Mouse (Mus musculus) urinary bladder, postnatal 25 days (tissue): Measurements from ENCODE around the gene Samd10.

Experiments used
- DNase-seq: peaks from one replicate; pipeline ENCODE4 v3.0.0; 2022; ENCODE audit warnings: low spot score

Samd10 gene

DNA sequence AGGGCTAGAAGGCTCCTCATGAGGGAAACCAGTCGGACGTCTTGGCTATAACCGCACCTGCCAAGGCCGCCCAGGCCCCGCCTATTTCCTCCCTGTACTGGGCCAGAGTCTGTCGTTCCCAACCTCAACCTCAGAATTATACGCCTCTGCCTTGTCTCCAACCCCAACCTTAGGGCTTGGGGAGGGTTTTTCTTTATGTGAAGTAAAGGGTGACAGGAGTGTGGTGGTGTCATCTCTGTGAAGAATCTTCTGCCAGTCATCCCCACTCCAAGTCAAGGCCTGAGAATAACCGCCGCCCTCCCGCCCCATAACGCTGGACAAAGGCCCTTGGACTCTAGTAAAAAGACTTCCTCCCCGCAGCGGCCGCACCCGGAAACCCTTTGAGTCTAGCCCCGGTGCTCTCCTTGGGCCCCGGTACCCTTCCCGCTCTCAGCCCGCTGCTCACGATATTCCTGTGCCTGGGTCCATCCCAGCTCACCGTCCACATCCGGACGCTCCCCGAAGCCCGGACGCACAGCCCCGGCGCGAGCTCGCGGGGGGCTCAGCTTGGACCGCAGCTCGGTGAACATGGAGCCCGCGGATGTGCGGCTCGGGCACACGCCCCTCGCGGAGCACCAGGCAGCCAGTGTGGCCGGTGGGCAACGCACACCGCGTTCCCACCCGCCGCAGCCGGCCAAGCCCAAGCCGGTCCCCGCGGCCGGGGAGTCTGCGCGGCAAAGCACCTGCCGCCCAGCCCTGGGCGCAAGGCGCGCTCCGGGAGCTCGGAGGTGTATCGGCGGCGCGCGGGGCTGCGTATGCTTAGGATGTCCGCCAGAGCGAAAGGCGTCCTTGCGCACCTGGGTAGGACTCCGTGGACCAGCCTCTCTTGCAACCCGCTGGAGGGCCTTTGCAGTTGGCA is at the start of gene Samd10:
Gene Samd10, minus strand, starts transcription at position 759 of the 898 bp plus-strand sequence.
- DNase-seq: peak; percentile 58

DNA sequence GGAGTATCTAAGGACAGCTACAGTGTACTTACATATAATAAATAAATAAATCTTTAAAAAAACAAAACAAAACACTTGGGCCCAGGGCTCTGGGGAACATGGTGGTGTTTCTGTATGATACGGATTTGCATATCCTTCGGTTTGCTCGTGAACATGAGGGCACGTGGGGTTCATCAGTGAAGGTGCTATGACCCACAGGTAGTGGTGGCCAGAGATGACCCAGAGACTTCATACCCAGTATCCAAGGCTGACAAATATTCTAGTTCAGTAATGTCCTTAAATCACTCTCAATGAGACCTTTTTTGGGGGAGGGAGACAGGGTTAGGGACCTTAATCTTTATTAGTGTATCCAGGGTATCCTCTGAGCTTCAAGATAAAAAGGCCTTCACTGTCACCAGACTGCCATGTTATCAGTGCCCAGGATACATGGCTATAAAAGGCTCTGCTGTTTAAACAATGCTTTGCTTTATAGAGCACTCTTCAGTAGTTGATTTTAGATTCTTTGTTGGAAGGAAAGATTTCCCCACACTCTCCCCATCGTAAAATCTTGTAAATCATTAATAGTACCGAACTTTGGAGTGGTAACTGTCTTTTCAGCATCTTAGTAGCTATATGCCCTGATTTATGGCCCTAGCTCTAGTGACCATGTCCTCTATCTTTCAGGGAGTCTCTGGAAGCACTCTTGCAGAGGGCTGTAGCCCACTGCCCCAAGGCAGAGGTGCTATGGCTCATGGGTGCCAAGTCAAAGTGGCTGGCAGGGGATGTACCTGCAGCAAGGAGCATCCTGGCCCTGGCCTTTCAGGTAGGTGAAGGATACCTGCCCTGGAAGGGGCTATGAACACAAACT is 47.8 kb upstream of the Samd10 start:
- no peak for DNase-seq

DNA sequence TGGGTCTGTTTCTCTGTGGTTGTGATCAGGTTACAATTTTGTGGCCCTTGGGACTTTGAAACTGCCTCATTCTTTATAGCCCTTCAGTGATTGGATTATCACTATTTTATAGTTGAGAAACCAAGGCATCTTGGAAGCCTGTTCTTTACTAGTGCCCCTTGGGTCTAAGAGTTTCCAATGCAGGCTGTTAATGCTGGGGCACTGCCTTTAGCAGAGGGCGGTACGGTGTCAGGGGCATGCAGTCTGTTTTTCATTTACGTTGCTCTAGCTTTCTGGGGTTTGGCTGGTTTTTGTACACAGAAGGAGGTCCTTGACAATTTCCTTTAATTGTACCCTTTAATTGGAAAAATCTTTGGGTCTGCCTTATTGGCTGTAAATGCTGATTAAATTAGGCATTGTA is 46.7 kb upstream of the Samd10 start:
- DNase-seq: no peak

DNA sequence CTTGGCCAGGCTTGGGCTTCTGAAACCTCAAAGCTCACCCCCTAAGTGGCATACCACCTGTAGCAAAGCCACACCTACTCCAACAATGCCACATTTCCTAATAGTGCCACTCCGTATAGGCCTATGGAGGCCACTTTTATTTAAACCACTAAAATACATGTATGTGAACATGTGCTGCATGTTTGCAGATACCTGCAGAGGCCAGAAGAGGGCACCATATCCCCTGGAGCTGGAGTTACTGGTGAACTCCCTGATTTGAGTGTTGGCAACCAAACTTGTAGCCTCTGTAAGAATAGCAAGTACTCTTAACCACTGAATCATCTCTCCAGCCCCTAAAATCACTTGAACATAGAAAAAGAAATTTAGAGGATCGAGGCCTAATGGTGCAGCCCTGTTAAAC is 45.3 kb upstream of the Samd10 start:
- no peak for DNase-seq

DNA sequence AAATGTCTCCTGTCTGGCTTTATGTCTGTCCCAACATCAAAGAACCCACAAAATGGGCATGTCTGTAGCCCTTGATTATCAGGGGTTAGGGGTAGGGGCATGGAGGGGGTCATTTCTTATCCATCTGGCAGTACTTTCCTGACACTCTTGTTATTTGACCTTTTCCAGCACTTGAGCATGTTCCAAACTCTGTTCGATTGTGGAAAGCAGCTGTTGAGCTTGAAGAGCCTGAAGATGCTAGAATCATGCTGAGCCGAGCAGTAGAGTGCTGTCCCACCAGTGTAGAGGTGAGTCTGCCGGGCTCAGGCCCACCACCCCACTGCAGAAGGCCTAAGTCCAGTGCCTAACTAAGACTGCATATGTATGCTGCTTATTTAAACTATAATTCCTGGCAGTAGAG is 36.9 kb upstream of the Samd10 start:
- DNase-seq: no peak

DNA sequence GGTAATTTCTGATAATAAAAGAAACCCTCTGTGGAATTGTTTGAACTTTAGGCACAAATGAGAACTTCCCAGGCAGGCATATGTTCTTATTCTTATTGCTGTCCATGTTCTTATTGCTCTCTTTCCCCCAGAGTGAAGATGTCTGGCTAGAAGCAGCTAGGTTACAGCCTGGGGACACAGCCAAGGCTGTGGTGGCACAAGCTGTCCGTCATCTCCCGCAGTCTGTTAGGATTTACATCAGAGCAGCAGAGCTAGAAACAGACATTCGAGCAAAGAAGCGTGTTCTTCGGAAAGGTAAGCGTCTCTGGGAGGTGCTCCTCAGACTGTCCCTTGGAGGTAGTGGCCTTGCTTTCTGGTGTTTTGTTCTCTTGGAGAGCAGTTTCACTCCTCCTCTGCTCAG is 33.6 kb upstream of the Samd10 start:
- DNase-seq: no peak

DNA sequence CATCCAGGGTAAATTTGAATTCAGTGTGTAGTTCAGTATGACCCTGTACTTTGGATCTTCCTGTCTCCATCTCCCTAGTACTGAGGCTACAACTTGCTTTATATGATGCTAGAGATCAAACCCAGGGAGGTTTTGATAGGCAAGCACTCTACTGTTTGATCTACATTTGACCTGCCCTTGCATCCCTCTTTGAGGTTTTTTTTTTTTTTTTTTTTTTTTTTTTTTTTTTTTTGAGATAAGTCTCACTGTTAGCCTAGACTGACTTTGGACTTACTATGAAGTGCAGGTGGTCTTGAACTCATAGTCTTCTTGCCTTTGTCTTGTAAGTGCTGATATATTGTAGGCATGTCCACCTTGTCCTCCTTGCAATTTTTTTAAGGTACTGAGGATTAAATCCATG is 29.5 kb upstream of the Samd10 start:
- DNase-seq: no peak

DNA sequence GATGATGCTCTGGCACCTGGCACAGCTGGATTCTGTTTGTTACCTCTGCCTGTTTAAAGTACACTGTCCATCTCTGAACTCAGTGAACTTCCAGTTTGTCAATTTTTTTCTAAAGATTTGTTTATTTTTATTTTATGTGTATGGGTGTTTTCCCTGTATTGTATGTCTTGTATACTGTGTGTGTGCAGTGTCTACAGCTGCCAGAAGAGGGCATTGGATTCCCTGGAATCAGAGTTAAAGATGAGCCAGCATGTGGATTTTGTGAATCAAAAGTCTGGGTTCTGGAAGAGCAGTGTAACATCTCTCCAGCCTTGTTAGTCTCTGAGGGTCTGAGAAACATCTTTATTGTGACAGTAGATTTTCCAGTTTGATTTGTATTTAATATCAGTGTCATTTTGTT is 24.4 kb upstream of the Samd10 start:
- DNase-seq: no peak

DNA sequence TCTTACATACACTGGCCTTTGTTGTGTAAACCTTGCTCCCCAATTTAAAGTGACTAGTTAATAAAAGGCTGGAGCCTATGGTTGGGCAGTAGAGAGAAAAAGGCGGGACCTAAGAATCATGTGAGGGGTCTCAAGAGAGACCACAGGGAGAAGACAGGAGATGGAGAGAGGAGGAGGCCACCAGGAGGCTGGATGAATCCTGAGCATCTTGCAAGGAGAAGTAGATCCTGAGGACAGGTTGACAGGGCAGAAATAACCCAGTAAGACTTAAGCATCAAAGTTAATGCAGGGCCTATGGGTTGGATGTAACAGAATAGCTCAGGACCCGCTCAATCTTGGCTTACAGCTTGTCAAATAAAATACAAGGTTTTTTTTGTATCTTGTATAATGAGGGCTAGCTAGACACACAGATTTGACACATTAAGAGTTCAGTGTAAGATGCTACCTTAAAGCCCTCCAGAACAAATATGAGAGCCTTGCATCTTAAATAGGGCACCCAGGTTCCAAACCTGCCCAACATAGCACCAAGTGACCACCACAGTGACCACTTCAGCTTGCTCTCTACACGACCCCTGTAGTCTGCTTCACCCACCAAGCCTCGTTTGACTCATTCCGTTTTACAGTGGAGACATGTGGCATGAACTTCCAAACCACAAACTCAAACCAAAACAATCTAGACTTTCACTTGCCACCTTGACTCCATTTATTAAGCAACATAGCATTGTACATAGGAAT is 19.9 kb upstream of the Samd10 start:
- DNase-seq: no peak

DNA sequence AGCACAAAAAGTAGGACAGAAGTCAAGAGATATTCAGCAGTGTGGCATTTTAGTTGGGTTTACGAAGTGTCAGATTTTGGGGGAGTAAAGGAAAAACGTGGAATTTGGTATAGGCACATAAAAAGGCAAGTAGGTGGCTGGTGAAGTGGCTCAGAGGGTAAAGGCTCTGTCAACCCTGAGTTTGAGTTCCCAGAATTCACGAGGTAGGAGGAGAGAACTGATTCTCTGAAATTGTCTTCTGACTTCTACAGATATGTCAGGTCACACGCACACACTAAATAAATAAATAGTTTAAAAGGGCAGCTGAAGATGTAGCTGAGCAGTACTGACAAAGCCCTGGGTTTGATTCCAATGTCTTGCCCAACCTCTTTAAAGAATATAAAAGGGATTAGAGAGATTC is 3.4 kb upstream of the Samd10 start:
- DNase-seq: no peak

DNA sequence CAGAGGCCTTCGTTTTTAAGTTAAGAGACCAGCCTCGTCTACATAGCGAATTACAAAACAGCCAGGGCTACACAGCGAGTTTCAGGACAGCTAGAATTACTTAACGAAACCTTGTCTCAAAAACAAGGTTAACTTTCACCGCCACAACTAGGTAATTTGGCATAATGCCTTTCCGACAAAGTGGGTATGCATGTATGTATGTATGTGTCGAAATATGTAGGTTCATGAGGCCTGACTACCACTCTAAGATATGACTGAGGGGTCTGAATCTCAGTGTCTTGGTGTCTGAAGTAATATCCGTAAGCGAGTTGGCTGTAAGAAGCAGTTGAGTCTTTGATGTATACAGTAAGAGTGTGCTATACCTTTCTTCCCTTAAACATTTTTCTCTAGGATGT is 2.7 kb upstream of the Samd10 start:
- no peak for DNase-seq

DNA sequence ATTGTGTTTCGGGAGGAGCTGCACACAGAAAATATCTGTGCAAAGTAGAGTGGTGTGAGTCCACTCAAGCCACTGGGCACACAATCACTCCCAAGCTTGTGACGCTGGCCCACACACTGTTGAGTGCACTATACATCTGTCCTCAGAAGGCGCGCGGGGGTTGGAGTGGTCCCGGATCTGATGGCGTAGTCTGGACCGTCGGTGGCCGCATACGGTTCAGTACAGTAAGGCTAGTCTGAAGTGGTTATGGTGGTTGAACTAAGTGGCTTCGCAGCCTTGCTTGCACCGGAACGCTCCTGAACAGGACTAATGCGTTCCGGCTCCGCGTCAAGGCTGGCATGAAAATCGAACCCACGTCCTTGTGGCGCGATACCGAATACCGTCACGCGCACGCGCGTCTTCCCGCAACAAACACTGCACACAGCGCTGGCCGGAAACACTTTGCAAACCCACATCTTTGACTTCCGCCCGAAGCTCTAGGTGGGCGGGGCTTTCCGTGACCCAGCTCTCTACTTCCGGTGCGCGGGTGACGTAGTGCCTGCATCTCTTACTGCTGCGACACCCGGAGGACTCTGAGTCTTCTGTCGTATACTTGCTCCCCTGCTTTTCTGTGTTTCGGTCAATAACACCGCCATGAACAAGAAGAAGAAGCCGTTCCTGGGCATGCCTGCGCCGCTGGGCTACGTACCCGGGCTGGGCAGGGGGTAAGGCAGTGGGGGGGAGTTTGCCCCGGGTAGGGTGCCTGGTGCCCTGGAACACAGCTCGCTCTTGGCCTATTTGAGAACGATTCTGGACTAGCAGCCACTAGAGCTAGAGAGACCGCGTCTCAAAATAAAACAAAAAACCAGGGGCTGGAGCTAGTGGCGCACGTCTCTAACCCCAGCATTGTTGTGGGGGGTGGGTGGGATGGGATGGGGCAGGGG is 2.1 kb upstream of the Samd10 start:
- DNase-seq: peak; percentile 92

DNA sequence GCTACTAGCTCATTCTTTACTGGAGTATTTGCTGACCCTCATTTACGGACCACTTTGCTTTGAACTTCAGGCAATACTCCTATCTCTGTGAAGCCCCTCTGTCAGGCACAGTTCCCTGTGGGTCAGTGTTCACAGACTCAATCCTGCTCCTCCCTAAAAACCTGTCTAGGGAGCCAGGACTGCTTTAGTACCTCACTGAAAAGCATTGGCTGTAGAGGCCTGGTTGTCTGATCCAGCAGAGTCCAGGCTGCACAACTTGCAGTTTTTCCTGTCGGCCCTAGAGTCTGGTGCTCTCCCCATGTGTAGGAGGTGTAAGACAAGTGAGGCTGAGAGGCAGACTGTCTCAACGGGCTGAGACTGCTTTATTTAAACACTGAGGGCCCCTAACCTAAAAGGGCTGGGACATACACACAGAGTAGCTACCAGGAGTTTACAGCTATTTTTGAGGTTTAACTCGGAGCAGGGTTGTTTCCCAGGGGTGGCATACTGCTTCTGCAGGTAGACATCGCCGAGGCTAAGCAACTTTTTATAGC is 1.3 kb upstream of the Samd10 start:
- DNase-seq: no peak

DNA sequence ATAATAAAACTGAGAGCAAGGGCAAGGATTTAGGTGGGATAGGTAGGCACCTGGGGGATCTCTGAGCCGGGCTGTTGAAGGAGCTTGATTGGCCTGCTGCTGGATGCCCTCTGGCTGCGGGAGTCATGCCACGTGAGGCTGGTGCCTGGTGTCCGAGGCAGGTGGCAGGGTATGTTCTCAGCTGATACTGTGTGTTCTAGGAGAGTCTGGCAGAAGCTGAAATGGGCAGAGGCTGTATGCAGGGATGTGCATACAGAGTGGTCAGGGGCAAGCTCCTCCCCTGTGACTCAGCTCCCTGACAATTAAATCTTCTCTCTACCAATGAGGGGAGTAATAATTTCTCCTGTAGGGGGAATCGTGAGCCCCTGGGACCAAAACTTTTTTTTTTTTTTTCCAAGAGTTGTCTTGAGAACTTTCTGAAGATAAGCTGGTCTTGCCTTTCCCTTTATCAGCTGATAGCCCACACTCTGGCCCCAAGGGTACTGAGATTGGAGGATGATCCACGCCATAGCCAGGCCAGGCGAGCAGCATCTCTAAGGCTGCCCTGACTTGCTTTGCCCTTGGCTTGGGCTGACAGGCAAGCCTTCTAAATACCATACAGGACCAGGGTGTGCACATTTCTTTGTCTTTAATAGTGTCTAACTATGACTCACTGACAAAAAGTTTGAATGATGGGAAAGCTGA is 1.5 kb downstream of the Samd10 start:
- DNase-seq: no peak

DNA sequence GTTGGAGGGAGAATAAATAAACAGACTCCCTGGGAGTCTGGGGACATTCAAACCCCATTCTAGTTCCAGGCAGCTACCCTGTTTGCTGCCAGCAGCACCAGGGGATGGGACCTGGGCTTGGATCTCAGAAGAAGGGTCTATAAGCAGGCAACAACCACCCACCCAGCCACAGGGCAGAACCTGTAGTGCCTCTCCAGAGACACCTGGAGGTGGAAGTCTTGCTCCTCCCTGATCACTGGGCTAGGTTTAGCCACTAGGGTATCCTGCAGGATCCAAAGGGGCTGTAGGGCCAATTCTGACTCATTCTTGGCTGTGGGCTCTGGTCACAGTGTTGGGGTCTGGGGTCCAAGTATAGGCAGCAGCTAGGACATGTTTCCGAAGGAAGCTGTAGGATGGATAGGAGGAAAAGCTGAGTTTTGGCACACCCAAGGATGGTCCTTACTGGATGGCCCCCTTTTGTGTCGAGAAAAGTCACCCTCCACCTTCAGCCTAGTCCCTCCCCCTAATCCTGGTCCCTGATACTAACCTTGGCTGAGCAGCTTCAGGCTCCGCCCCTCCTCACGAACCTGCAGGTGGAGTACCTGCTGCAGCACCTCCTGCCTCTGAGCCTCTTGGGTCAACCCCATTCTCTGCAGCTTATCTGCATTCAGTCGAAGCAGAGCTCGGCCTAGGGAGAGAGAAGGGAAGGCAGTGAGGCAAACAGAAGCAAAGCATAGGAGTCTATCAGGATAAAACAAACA is 2.6 kb downstream of the Samd10 start:
- no peak for DNase-seq

DNA sequence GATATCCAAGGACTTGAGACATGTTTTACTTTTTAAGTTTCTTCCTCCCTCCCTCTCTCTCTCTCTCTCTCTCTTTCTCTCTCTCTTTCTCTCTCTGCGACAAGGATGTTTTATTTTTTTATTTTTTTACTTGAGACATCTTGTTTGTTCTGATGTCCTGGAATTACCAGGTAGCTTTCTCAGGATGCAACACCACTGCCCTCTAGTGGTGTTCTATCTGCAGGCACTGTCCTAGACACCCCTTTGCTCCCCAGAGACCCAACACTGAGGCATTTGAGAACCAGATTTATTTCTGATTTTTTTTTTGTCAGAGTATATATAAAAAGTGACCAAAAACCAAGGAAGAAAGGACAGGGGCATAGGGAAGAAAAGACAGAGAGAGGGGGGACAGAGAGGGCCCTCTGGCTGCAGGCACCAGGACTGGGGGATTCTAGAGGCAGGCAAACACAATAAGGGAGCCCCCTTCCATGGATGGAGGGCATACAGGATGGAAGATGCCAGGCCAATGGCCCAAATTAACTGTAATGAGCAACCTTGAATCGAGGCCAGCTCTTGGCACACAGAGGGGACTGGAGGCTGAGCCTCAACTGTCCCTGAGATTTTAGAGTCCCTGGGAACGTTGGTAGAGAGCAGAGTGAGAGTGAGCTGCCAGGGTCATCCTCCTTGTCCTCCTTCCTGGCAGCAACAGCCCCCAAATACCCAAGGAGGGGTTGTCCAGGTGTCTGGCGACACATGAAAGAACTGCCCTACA is 3.9 kb downstream of the Samd10 start:
- DNase-seq: no peak

DNA sequence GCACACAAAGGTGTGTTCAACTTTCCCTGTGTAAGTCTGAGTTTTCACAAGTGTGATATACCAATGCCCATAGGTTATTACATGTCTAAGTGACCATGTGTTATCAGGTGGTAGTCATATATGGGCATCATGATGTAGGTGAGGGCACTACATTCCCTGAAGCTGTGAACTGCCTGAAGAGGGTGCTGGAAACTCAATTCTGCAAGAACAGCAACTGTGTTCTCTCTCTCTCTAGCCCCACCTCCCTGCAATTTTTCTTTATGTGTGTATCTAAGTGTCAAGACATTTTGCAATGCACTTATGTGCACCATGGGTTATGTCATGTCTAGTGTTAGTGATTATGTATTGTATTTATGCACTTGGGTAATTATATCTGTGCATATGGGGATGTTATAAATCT is 5.1 kb downstream of the Samd10 start:
- DNase-seq: no peak

DNA sequence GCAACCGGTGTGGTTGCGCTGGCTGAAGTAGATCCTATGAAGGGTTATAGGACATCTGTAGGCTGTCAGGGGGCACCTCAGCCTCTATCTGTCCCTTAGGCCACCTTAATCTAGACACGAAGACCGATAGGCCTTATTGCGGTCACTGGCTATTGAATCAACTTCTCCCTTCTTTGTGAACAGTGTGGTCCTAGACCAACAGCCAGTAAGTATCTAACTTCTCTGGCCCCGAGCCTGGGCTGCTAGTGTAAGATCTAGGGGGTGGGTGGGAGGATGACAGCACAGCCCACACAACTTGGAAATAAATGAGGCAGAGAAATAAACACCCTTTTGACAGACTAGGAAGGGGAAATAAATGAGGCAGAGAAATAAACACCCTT is 6.0 kb downstream of the Samd10 start:
- no peak for DNase-seq
